Mouse (Mus musculus) 3134 (cell line): ENCODE measurements at regions not wholly inside any gene's neighbourhood (a gene's known extent, or its start where the extent isn't known, plus 50 kb on each side); places are given as distances from the start of the nearest gene placed in this dataset.

Experiments used
- DNase-seq: peaks from one replicate; pipeline ENCODE4 v3.0.0-alpha.2; 2011; ENCODE audit warnings: low spot score; ENCODE audit not compliant: insufficient read length; ENCODE audit errors: extremely low read depth

GRCm38 (mm10) chr4:114665684-114666083, 155.8 kb upstream of the Gm12830 start:
- peak; percentile 34 for DNase-seq

DNA sequence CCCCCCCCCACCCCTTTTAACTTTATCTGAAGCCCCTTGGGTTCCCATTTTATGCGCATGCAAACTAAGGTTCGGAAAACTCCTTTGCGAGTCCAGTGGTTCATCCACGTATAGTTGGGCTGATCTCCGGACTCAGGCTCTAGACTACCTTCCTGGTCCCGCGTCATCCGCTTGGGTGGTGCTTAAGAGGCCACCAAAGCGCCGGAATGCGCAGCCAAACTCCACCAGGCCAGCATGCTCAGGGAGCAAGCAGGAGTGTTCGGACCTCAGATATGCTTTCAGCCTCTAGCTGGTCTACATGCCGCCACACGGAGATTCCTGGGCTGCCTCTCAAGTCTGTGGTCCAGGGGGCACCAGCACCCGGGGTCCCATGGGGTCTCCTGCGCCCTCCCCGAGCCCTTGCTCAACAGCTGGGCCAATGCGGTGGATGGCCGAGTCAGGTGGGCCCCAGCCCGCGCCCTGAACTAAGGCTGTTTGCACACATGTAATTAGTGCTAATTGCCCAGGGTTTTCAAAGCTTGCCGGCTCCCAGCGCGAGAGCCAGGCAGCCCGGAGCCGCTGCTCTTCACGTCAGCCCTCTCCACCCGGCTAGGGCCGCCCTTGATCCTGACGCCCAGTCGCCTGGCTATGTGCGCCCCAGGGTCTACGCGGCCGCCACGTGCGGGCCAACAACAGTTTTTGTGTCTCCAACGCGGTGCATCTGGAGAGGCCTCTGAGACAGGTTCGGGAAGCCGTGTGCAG, 155.1 kb upstream of the Gm12830 start:
- DNase-seq = no peak

GRCm38 (mm10) chr4:114666979-114667328, 154.6 kb upstream of the Gm12830 start:
- no peak for DNase-seq

- DNase-seq = no peak
Measured at GRCm38 (mm10) chr4:114672096-114672720, 149.3 kb upstream of the Gm12830 start.

GRCm38 (mm10) chr4:114676908-114677898, 144.3 kb upstream of the Gm12830 start:
- DNase-seq = no peak

DNA sequence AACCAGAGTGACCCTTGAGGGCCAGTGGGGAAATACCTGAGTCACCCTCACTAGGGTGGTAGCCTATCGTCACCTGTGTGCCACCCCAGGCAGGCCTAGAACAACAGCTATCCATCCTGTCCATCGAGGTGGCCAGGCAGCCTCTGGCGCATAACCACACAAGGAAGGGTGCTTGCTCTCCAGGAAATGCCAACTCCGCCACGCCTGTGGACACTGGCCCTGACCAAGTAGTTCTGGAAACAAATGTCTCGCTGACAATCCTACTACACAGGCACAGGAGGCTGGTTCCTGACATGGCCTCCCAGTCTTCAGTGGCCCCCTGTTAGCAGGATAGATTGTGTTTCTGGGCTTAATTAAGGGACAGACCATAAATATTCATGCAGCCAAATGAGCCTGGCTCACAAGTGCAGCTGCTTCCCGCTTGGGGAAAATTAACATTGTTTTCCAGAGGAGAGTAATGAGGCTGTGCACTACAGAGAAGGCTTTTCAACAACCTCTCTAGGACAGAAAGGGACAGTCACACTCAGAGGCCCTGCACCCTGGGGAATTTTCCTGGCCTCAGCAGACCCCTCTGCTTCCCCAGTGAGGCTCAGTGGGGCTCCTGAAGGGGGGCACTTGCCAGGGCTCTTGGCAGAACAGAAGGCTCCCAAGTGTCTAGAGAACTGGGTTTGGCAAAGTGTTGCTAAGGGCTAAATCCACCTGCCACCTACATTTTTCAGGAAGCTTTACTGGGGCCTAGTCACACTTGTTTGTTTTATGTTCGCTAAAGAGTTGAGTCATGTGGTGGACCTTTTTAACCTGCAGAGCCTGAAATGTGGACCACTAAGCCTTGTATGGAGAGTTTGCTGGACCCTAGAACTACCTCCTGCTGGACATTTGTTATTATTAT, 143.2 kb upstream of the Gm12830 start:
- DNase-seq = no peak

DNA sequence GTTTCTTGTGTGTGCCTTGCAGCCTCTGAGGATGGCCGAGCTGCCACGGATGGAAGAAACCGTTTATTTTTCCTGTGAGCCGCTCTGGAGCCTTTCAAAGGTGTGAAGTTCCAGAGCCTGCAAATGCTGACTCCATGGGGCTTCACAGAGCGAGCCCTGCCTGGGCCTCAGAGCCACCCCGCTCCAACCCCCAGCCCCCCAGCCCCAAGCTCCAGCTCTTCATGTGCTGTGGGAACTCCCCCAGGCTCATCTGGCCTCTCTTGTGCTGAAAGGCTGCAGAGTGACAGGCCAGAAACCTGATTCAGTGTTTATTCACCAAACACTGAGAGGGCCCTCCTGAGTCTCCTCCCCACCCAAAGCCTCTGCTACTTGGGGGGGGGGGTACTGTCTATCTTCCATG, 141.2 kb upstream of the Gm12830 start:
- no peak for DNase-seq

DNA sequence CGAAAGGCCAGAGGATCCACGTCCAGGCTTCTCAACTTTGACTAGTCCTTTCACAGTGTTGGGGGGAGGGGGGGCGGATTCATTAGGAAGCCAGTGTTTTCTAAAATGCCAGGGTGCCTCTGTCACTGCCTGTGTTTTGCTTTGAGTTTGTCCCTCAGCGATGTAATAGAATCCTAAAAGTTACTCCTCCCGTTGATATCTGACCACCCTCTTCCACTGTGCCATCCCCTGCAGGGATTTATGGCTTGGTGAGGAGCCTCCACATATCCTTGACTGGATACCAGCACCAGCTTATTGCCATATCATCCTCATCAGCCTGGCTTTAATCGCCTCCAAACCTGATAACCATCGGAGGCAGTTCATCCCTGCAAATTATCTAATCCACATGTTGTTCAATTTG, 138.6 kb upstream of the Gm12830 start:
- no peak for DNase-seq

- DNase-seq = no peak
Measured at GRCm38 (mm10) chr4:114683696-114684095, 137.8 kb upstream of the Gm12830 start.

DNA sequence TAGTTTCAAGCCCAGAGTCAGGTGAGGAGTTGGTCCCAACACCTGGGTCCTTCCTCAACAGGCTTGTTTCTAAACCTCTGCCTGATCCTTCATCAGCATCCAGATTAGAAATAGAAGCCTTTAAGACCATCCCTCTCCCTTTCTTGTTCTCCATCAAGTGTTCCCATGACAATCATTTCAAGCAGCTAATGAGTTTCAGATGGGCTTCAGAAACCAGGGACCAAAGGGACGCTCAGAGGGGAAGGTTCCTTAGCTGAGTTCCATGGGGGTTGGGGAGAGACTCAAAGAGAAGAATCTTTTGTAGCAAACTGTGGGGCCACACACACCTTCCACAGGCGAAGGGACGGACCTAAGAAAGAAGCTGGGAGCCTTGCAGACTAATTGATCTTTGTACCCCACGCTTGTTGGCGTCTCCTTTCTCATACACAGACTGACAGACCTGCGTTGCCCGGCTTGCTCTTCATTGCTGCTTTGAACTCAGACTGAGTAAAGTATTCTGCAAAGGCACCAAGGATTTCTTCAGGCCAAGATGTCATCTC, 136.6 kb upstream of the Gm12830 start:
- no peak for DNase-seq

DNA sequence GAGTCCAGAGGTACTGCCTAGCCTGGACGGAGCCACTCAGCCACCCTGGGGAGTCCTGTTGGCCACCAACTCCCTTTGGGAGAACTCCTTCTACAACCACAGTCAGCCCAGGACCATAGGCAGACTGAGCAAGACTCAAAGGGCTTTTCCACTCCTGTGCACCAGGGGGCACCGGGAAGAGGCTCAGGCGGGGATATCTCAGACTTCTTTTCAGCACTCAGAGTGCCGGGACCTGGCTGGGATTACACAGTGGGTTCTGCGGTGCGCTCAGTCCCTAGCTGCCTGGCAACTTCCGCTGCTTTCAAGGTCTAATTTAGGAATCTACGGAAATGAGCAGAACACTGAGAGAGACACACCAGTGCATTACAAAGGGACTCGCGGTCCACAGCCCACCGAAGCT, 136.1 kb upstream of the Gm12830 start:
- DNase-seq = no peak

DNA sequence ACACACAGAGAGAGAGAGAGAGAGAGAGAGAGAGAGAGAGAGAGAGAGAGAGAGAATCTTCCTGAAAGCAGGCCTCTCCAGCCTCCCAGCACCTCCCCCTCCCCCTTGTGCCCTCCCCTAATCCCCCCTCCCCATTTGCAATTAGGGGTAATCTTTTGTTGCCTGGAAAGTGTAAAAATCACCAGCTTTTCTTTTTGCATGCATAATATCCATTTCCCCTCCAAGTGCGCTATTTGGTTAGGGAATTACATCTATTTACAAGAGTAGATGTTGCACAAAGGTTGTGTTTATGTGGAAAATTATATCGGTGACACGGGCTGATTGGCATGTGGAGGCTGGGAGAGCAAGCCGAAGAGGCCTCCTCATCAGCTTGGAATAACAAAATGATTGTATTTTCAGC, 135.4 kb upstream of the Gm12830 start:
- no peak for DNase-seq

DNA sequence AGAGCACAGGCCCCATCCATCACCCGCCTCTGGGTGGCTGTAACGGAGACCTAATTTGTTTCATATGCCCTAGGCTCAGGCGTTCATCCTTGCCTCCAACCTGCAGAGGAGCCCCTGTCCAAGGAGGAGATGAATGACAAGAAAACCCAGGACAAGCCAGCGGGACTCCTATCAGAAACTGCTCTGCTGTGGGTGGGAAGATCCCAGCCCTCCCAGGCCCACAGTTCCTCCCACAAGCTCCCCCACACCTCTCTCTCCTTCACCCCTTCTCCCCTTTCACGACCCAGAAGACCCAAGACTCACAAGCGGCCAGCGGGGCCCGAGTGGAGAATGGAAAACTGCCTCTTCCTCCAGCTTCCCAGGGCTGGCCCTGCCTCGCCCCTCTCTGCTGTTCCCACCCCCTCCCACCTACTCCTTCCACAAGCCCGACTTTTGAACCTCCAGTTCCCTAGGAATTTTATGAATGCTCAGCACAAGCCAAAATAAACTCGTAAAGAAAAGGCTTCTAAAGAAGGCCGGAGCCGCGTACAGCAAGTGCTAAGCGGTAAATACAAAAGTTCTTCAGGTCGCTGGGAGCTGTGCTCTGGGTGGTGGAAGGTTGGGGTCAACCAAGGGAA, 133.1 kb upstream of the Gm12830 start:
- DNase-seq = peak; percentile 35

DNA sequence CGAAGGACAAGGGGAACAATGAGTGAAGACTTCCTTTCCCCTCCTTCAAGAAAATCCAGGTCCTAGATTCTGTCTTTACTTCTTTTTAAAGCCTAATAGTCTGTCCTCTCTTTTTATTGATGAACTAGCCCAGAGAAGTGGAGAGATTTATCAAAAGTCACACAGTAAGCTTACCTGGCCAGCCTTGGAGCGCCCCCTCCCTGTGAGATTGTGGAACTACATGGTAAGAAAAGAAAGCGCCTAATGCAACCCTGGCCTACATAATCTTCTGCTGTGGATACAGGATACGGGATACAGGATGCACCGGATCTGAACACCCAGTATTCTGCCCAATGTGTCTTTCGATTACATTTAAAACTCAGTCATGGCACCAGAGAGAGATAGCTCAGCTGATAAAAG, 132.6 kb upstream of the Gm12830 start:
- peak; percentile 15 for DNase-seq

DNA sequence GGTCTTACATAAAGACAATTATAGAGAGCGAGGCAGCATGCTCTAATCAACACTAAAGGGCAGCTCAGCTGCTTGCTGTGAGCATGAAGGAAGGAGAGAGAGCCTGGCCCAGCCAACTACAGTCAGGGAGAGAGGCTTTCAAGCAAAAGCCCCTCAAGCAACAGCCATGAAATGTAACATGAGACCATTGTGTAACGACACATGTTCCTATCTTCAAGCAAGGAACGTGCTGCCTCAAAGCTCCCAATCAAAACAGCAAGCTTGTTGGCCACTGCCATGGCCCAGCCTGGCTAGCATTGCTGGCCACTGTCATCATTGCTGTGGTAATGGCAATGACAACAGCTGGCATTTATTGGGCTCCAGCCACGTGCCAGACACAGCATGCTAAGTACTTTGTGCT, 115.9 kb upstream of the Gm12830 start:
- no peak for DNase-seq

- no peak for DNase-seq
Measured at GRCm38 (mm10) chr4:114710182-114710909, 111.2 kb upstream of the Gm12830 start.

DNA sequence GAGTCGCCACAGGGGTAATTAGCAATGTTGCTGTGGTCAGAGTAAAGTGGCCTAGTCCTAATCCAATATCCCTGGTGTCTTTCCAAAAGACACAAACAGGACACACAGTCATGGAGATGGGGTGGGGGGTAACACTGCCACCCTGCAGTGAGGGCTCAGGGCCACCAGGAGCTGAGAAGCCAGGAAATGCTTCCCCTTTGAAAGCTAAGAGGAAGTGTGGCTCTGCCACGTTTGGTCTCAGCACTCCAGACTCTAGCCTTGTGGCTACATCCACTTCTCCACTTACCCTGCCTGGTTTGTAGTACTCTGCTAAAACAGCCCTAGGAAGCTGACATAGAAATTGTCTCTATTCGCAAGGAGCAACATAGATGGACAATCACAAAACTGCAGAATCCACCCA, 110.4 kb upstream of the Gm12830 start:
- no peak for DNase-seq

- no peak for DNase-seq
Measured at GRCm38 (mm10) chr4:114712005-114712665, 109.4 kb upstream of the Gm12830 start.
